Mouse (Mus musculus) E14TG2a.4 (cell line): ENCODE measurements around the gene Otub2.

Source experiments
- CTCF ChIP-seq: conservative IDR thresholded peaks from 2 replicates; pipeline ENCODE4 v1.5.1; 2014; ENCODE audit warnings: low read length
- POU5F1 ChIP-seq: IDR thresholded peaks from 2 replicates; pipeline ENCODE4 v1.6.1; 2014; ENCODE audit warnings: low read length, borderline replicate concordance

GRCm38 (mm10) chr12:103433430-103433829 is 44.9 kb downstream of the Otub2 start:
- TF ChIP-seq CTCF: no peak
- TF ChIP-seq POU5F1: no peak
